Mouse (Mus musculus) kidney, embryonic 14.5 days (tissue): ENCODE measurements at regions not wholly inside any gene's neighbourhood (a gene's known extent, or its start where the extent isn't known, plus 50 kb on each side); places are given as distances from the start of the nearest gene placed in this dataset.

ENCODE experiments used
- ATAC-seq: fragments of 200-750 bp; cut with Nextera tagmentation; 2 replicates; pipeline ENCODE4 v1.8.0; 2017; ENCODE audit warnings: moderate number of reproducible peaks, mild to moderate bottlenecking, moderate TSS enrichment, moderate library complexity; ENCODE audit not compliant: low FRiP score, low TSS enrichment
- H3K27ac ChIP-seq: fragments of 300-500 bp; sonication (generic); 2 replicates; pipeline ENCODE4 v1.5.1; 2014; ENCODE audit warnings: low read depth, mild to moderate bottlenecking, low read length, moderate library complexity, mixed read lengths
- H3K27me3 ChIP-seq: fragments of 300-500 bp; sonication (generic); 2 replicates; pipeline ENCODE4 v1.6.1; 2014; ENCODE audit warnings: mild to moderate bottlenecking, low read length; ENCODE audit not compliant: control insufficient read depth, insufficient read depth
- H3K36me3 ChIP-seq: fragments of 300-500 bp; sonication (generic); 2 replicates; pipeline ENCODE4 v1.6.1; 2014; ENCODE audit warnings: low read length, mixed read lengths; ENCODE audit not compliant: control insufficient read depth, insufficient read depth
- H3K4me1 ChIP-seq: fragments of 300-500 bp; sonication (generic); 2 replicates; pipeline ENCODE4 v1.6.1; 2014; ENCODE audit warnings: low read length, mixed read lengths; ENCODE audit not compliant: control insufficient read depth, insufficient read depth
- H3K4me2 ChIP-seq: fragments of 300-500 bp; sonication (generic); replicated peaks from 2 replicates; pipeline ENCODE4 v1.6.1; 2014; ENCODE audit warnings: low read depth, mild to moderate bottlenecking, low read length
- H3K4me3 ChIP-seq: fragments of 300-500 bp; sonication (generic); 2 replicates; pipeline ENCODE4 v1.5.1; 2014; ENCODE audit warnings: mild to moderate bottlenecking, low read length
- H3K9ac ChIP-seq: fragments of 300-500 bp; sonication (generic); 2 replicates; pipeline ENCODE4 v1.6.1; 2014; ENCODE audit warnings: low read depth, mild to moderate bottlenecking, low read length, moderate library complexity
- H3K9me3 ChIP-seq: fragments of 300-500 bp; sonication (generic); 2 replicates; pipeline ENCODE4 v1.6.1; 2016; ENCODE audit warnings: low read length; ENCODE audit not compliant: control insufficient read depth
- WGBS: fragments of 180-500 bp; shearing (Covaris S2); extraction: QIAGEN DNeasy Blood & Tissue Kit; methylation state at CpG from one replicate; pipeline ENCODE4 v1.1.7; 2014; 5-methylcytosine and 5-hydroxymethylcytosine counted together

- no peaks in the 10 kb centered on the region for H3K27me3 ChIP-seq
- H3K36me3 ChIP-seq = no peaks in the 10 kb centered on the region
- WGBS = 91% methylated on average over 4 of the region's 4 CpGs
- H3K4me1 ChIP-seq = no peaks in the 10 kb centered on the region
- H3K9ac ChIP-seq = no peak overlapping the region
- H3K9me3 ChIP-seq = no peaks in the 10 kb centered on the region
- no peak overlapping the region for H3K4me2 ChIP-seq
- no peak overlapping the region for H3K4me3 ChIP-seq
- ATAC-seq = no peak
- no peak overlapping the region for H3K27ac ChIP-seq
Measured at GRCm38 (mm10) chr12:7918967-7919708, 58.3 kb upstream of the Apob start.

DNA sequence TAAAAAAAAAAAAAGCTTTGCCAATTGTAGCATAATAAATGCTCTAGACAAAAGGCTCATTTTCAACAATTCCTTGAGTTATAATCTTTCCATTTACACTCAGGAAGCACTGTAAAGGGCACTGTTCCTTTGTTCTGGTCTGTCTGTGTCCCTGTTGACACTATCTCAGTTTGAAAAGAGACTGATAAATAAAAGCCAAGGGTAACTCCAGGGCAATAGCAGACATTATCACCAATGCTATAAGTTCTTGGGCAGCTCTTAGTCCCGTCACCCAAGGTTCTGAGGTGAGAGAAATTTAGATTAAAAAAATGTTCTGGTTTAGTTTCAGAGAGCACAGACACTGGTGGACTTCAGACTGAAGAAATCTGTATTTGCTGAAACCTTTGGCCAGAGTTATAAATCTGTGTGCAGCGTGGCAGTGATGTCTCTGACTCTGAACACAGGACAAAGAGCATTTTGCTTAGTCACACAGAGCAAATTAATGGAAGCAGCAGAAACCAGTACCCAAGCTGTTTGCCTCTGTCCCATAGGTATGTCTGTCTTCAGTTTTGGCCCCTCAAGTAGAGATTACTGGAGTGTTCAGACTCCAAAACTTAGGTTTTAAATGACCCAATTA is 57.6 kb upstream of the Apob start:
- H3K36me3 ChIP-seq = no peaks in the 10 kb centered on the region
- H3K4me1 ChIP-seq = no peaks in the 10 kb centered on the region
- H3K4me2 ChIP-seq = no peak overlapping the region
- no peak overlapping the region for H3K4me3 ChIP-seq
- no peak overlapping the region for H3K9ac ChIP-seq
- H3K27me3 ChIP-seq = no peaks in the 10 kb centered on the region
- ATAC-seq = no peak
- no peaks in the 10 kb centered on the region for H3K9me3 ChIP-seq
- no peak overlapping the region for H3K27ac ChIP-seq
- WGBS = 72% methylated on average over 2 of the region's 2 CpGs

DNA sequence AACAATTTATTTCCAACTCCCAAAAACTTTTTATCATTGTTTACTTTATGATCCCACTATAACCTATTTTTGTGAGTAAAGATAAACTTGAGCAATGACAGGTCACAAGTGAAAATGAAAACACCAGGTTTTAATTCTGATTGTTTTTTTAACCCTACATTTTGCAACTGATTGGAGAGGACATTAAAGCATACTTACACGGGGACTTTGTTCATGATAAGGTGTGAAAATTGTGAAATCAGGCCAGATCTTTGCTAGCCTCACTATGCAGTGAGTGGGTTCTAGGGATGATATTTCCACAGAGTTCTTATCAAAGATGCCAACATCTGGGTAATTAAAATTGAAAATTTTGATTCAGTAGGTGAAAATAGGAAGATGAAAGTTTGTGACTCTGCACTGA is 56.6 kb upstream of the Apob start:
- H3K9me3 ChIP-seq = no peaks in the 10 kb centered on the region
- H3K36me3 ChIP-seq = no peaks in the 10 kb centered on the region
- H3K27me3 ChIP-seq = no peaks in the 10 kb centered on the region
- no peaks in the 10 kb centered on the region for H3K4me1 ChIP-seq
- no peak overlapping the region for H3K27ac ChIP-seq
- no peak overlapping the region for H3K4me3 ChIP-seq
- ATAC-seq = no peak
- H3K9ac ChIP-seq = no peak overlapping the region
- no peak overlapping the region for H3K4me2 ChIP-seq
- 80% methylated on average over 1 of the region's 1 CpGs for WGBS
